Mouse (Mus musculus): ENCODE measurements around the gene Gm21833.
"Not testable (repeated sequence)": the region's sequence is repeated elsewhere in the genome, so short reads cannot be mapped to it uniquely, and the experiment has no call there.

Gene Gm21833

DNA sequence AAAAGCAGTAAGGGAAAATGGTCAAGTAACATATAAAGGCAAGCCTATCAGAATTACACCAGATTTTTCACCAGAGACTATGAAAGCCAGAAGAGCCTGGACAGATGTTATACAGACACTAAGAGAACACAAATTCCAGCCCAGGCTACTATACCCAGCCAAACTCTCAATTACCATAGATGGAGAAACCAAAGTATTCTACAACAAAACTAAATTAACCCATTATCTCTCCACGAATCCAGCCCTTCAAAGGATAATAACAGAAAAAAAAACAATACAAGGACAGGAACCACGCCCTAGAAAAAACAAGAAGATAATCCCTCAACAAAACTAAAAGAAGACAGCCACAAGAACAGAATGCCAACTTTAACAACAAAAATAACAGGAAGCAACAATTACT lies at the start of gene Gm21833:
Gm21833 (plus strand) TSS at position 301 of the 400 bp plus-strand sequence.
- DNase-seq, result not testable (repeated sequence)

DNA sequence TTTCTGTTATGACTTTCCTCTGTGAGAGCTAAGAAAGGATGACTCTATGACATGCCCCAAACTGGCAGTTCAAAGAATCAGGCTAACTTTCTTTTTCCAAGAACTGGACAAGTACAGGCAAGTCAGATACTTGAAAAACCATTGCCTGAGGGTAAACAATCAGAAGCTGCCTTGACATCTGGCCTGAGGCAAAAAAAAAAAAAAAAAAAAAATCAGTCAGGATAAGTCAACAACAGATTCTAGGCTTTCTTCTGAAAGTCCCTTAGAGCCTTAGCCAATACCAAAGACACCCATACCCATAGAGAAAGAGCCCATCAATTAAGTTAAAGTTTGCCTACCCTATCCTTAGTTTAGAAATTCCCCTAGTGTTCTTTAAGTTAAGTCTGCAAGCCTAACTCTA lies 38.7 kb upstream of the Gm21833 start:
- no peak for DNase-seq

DNA sequence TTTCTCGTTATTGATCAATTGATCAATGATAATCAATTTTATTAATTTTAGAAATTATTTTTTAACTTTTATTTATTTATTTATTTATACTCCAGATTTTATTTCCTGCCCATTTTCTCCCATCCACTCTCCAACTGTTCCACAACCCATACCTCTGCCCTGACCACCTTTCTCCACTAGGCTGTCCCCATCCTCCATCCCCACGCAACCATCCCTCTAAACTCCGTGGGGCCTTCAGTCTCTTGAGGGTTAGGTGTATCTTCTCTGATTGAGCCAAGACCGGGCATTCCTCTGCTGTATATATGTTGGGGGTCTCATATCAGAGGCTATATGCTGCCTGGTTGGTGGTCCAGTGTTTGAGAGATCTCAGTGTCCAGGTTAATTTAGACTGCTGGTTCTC lies 31.7 kb upstream of the Gm21833 start:
- no peak for DNase-seq

DNA sequence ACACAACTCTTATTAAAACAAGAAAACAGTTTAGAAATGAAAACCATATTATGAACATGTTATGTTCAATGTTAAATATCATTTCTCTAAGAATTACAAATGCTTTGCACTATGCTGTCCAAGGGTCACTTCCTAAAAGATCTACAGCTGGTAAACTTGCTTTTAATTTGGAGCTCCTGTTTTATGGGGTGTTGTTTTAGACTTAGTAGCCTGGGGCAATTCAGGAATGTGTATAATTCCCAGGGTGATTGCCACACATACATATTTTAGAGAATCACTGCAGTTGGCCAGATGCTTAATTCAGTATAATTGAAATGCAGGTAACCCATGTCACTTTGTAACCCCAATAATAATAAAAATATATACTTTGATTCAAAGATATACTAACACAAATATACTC lies 12.9 kb upstream of the Gm21833 start:
- no peak for DNase-seq

DNA sequence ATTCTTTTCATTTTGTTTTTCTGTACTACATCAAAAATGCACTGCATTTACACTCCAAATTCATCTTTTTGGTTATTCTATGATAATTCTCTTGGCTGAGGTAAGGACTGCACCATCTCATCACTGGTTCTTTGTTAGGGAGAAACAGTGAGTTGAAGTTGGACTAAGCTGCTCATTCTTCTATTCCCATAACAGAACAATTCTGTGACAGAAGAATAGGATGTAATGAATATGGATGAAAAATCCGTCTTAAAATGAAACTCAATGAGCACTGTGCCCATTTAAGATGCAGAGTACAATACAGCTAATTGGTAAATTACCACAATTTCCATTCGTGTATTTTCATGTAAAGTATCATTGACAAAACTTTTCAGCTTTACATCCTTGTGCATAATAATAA lies 11.6 kb upstream of the Gm21833 start:
- DNase-seq, result no peak

DNA sequence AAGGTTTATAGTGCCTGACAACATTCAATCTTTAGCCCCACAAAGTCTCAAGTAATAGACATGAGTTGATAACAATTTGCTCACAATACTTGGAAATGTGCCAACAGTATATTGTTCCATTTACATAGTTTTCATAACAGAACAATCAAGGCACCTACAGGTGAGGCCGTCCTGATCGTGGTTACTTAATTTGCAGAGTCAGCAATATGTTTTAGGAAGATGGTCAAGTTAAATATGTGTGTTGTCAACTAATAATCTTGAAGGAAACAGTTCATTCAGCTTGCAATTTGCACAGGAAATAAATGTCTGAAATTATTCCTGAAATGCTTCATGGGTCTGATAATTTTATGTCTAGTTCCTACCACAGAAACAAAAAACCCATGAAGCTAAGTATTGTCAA lies 27.6 kb downstream of the Gm21833 start:
- no peak for DNase-seq

DNA sequence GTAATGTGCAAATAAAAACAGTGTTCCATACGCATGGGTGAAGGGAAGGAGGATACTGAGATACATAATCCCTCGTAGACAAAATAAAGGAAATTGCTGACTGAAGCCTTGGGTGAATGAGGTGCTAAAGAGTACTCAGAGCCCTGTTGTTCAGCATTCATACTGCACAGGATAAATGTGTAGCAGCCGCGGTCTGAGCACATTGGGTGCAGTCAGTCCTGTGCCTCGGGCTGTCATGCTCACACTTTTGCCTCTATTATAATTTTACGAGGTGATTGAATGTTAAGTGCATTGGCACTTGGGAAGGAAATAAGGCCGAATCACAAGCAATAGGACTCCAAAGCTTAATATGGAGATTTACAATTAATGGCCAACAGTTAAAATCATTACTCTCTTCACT lies 36.4 kb downstream of the Gm21833 start:
- DNase-seq, result no peak
